Mouse (Mus musculus): ENCODE data around the gene Iqsec1.

The Iqsec1 gene

GRCm38 (mm10) chr6:90988648-90989317 lies at the start of gene Iqsec1:
Gene Iqsec1, minus strand, starts transcription at chr6:90988685.
- in situ Hi-C loops (cut with MboI; ENCODE audit: unreplicated experiment in 2 of 2), result no loop called here

GRCm38 (mm10) chr6:91028256-91028655 lies 39.8 kb upstream of the Iqsec1 start:
- in situ Hi-C loops (cut with MboI; ENCODE audit: unreplicated experiment in 2 of 2), result no loop called here

- in situ Hi-C loops (cut with MboI; ENCODE audit: unreplicated experiment in 2 of 2), result no loop called here
Measured at GRCm38 (mm10) chr6:91020810-91021209, 32.3 kb upstream of the Iqsec1 start.

GRCm38 (mm10) chr6:91016600-91017230 lies 28.2 kb upstream of the Iqsec1 start:
- in situ Hi-C loops (cut with MboI; ENCODE audit: unreplicated experiment in 2 of 2), result no loop called here

GRCm38 (mm10) chr6:91014198-91014958 lies 25.9 kb upstream of the Iqsec1 start:
- in situ Hi-C loops (cut with MboI; ENCODE audit: unreplicated experiment in 2 of 2), result no loop called here

GRCm38 (mm10) chr6:91012458-91012857 lies 24.0 kb upstream of the Iqsec1 start:
- in situ Hi-C loops (cut with MboI; ENCODE audit: unreplicated experiment in 2 of 2), result no loop called here

GRCm38 (mm10) chr6:91011568-91011967 lies 23.1 kb upstream of the Iqsec1 start:
- in situ Hi-C loops (cut with MboI; ENCODE audit: unreplicated experiment in 2 of 2), result no loop called here

- in situ Hi-C loops (cut with MboI; ENCODE audit: unreplicated experiment in 2 of 2), result no loop called here
Measured at GRCm38 (mm10) chr6:91008284-91008830, 19.9 kb upstream of the Iqsec1 start.

GRCm38 (mm10) chr6:91007207-91007606 lies 18.7 kb upstream of the Iqsec1 start:
- in situ Hi-C loops (cut with MboI; ENCODE audit: unreplicated experiment in 2 of 2), result no loop called here

- in situ Hi-C loops (cut with MboI; ENCODE audit: unreplicated experiment in 2 of 2), result no loop called here
Measured at GRCm38 (mm10) chr6:91004157-91004556, 15.7 kb upstream of the Iqsec1 start.

GRCm38 (mm10) chr6:91003310-91003995 lies 15.0 kb upstream of the Iqsec1 start:
- in situ Hi-C loops (cut with MboI; ENCODE audit: unreplicated experiment in 2 of 2), result no loop called here

- in situ Hi-C loops (cut with MboI; ENCODE audit: unreplicated experiment in 2 of 2), result no loop called here
Measured at GRCm38 (mm10) chr6:91001566-91001965, 13.1 kb upstream of the Iqsec1 start.

GRCm38 (mm10) chr6:91000819-91001525 lies 12.5 kb upstream of the Iqsec1 start:
- in situ Hi-C loops (cut with MboI; ENCODE audit: unreplicated experiment in 2 of 2), result no loop called here

- in situ Hi-C loops (cut with MboI; ENCODE audit: unreplicated experiment in 2 of 2), result no loop called here
Measured at GRCm38 (mm10) chr6:90999176-90999575, 10.7 kb upstream of the Iqsec1 start.

GRCm38 (mm10) chr6:90997025-90997424 lies 8.5 kb upstream of the Iqsec1 start:
- in situ Hi-C loops (cut with MboI; ENCODE audit: unreplicated experiment in 2 of 2), result no loop called here

GRCm38 (mm10) chr6:90996181-90996580 lies 7.7 kb upstream of the Iqsec1 start:
- in situ Hi-C loops (cut with MboI; ENCODE audit: unreplicated experiment in 2 of 2), result no loop called here

GRCm38 (mm10) chr6:90988299-90988625 lies 223 bp downstream of the Iqsec1 start:
- in situ Hi-C loops (cut with MboI; ENCODE audit: unreplicated experiment in 2 of 2), result no loop called here

GRCm38 (mm10) chr6:90987561-90988298 lies 755 bp downstream of the Iqsec1 start:
- in situ Hi-C loops (cut with MboI; ENCODE audit: unreplicated experiment in 2 of 2), result no loop called here

GRCm38 (mm10) chr6:90984101-90984500 lies 4.4 kb downstream of the Iqsec1 start:
- in situ Hi-C loops (cut with MboI; ENCODE audit: unreplicated experiment in 2 of 2), result no loop called here

- in situ Hi-C loops (cut with MboI; ENCODE audit: unreplicated experiment in 2 of 2), result no loop called here
Measured at GRCm38 (mm10) chr6:90974279-90974678, 14.2 kb downstream of the Iqsec1 start.
